Mouse (Mus musculus) lung, embryonic 14.5 days (tissue): ENCODE results near the gene Snd1. TPM values are rescaled to one million over a fixed set of nuclear protein-coding genes. Genes with fewer than 3 reads are reported as not detected.
"Not testable (repeated sequence)": the region's sequence is repeated elsewhere in the genome, so short reads cannot be mapped to it uniquely, and the experiment has no call there.

ENCODE experiments used
- ATAC-seq: fragments of 200-750 bp; cut with Nextera tagmentation; 2 replicates; pipeline ENCODE4 v1.8.0; 2017; ENCODE audit warnings: mild to moderate bottlenecking, moderate TSS enrichment, moderate library complexity; ENCODE audit not compliant: insufficient read depth
- DNase-seq: peaks from one replicate; pipeline ENCODE4 v3.0.0-alpha.2; 2015
- H3K27ac ChIP-seq: fragments of 300-500 bp; sonication (generic); 2 replicates; pipeline ENCODE4 v1.5.1; 2014; ENCODE audit warnings: low read depth, mild to moderate bottlenecking, moderate library complexity
- H3K27me3 ChIP-seq: fragments of 300-500 bp; sonication (generic); 2 replicates; pipeline ENCODE4 v1.6.1; 2014; ENCODE audit warnings: low read length, control low read depth; ENCODE audit not compliant: insufficient read depth
- H3K36me3 ChIP-seq: fragments of 300-500 bp; sonication (generic); 2 replicates; pipeline ENCODE4 v1.6.1; 2014; ENCODE audit warnings: control low read depth; ENCODE audit not compliant: insufficient read depth
- H3K4me1 ChIP-seq: fragments of 300-500 bp; sonication (generic); 2 replicates; pipeline ENCODE4 v1.6.1; 2014; ENCODE audit warnings: antibody characterized with exemption, control low read depth; ENCODE audit not compliant: insufficient read depth
- H3K4me2 ChIP-seq: fragments of 300-500 bp; sonication (generic); 2 replicates; pipeline ENCODE4 v1.6.1; 2014; ENCODE audit warnings: mild to moderate bottlenecking
- H3K4me3 ChIP-seq: fragments of 300-500 bp; sonication (generic); 2 replicates; pipeline ENCODE4 v1.5.1; 2014; ENCODE audit warnings: low read depth, low read length
- H3K9ac ChIP-seq: fragments of 300-500 bp; sonication (generic); 2 replicates; pipeline ENCODE4 v1.6.1; 2014
- H3K9me3 ChIP-seq: fragments of 300-500 bp; sonication (generic); 2 replicates; pipeline ENCODE4 v1.6.1; 2016; ENCODE audit warnings: low read depth, low read length, control low read depth
- CTCF ChIP-seq: IDR thresholded peaks from 2 replicates; pipeline ENCODE4 v1.5.1; 2016; ENCODE audit warnings: antibody characterized with exemption, low read depth
- WGBS: fragments of 180-500 bp; shearing (Covaris S2); extraction: QIAGEN DNeasy Blood & Tissue Kit; methylation state at CpG from one replicate; pipeline ENCODE4 v1.1.7; 2014; 5-methylcytosine and 5-hydroxymethylcytosine counted together
- polyA plus RNA-seq: library from polyadenylated mRNA; unstranded; fragments of >200 nt; fragmentation: Nextera tagmentation; extraction: Ambion mirVana; gene quantifications from 2 replicates; pipeline ENCODE4 v1.2.1, GENCODE M21; 2014

Gene Snd1
- polyA plus RNA-seq, 1 experiment from 2014 or later: 145 TPM

DNA sequence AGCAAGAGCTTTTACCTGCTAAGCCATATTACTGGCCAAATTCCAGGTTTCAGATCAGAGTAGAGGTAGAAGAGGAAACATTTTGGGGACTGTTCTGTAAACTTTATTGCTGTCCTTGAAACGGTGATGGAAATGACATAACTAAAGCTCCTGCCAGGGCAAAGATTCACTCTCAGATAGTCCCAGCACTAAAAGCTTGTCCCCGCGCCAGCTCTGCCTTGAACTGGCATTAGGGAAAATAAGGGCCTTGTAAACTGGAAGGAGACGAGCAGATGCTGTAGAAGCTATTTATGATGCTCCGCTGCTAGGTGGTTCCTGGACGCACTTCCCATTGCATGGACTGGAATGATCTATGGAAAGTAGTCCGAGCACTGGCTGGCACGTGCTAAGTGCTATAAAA is 44.5 kb downstream of the Snd1 start:
- H3K36me3 ChIP-seq: peaks cover 75% of the 10 kb centered on the region

DNA sequence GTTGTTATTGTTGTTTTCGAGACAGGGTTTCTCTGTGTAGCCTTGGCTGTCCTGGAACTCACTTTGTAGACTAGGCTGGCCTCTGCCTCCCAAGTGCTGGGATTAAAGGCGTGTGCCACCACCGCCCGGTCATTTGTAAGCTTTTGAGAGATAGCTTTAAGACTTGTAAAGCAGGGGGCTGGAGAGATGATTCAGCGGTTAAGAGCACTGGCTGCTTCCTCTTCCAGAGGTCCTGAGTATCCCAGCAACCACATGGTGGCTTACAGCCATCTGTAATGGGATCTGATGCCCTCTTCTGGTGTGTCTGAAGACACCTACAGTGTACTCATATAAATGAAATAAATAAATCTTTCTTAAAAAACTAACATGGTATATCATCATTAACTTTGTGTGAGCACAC is 45.8 kb downstream of the Snd1 start:
- not testable (repeated sequence) for H3K27ac ChIP-seq, H3K4me3 ChIP-seq, H3K4me1 ChIP-seq, H3K9ac ChIP-seq, H3K9me3 ChIP-seq, H3K4me2 ChIP-seq, ATAC-seq, DNase-seq, H3K27me3 ChIP-seq
- 87% methylated on average over 5 of the region's 5 CpGs for WGBS
- peaks cover 80% of the 10 kb centered on the region for H3K36me3 ChIP-seq

More for the DNA sequence above, 44.5 kb downstream of the Snd1 start:
- Histone ChIP-seq H3K27me3 (no peaks in the 10 kb centered on the region), H3K4me3 (no peak overlapping the region), H3K27ac (no peak overlapping the region), H3K9ac (no peak overlapping the region), H3K4me1 (no peaks in the 10 kb centered on the region), H3K9me3 (no peaks in the 10 kb centered on the region), H3K4me2 (no peak overlapping the region)
- ATAC-seq (no peak), DNase-seq (no peak)
- TF ChIP-seq CTCF: no peak
- 92% methylated on average over 8 of the region's 8 CpGs for WGBS

DNA sequence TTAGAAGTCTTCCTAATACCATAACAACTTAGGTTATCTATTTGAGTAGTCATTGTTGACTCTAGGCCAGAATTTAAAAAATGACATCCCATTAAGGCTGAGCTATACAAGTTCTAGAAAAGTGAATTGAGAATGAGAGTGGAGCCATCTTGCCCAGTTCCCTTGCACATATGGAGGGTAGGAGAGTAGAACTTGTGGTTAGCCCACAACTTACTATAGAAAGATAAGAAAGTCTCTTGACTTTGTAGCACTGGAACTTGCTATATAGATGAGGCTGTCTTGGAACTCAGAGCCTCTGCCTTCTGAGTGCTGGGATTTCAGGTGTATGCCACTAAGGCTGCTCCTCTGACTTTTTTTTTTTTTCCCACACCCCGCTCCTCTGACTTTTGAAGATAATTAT is 46.5 kb downstream of the Snd1 start:
- Histone ChIP-seq H3K27me3 (no peaks in the 10 kb centered on the region), H3K9me3 (no peaks in the 10 kb centered on the region), H3K4me1 (no peaks in the 10 kb centered on the region), H3K27ac (no peak overlapping the region), H3K4me2 (no peak overlapping the region), H3K36me3 (peaks cover 81% of the 10 kb centered on the region), H3K9ac (no peak overlapping the region), H3K4me3 (no peak overlapping the region)
- 92% methylated on average over 1 of the region's 1 CpGs for WGBS
- no peak for TF ChIP-seq CTCF
- ATAC-seq (no peak), DNase-seq (no peak)

DNA sequence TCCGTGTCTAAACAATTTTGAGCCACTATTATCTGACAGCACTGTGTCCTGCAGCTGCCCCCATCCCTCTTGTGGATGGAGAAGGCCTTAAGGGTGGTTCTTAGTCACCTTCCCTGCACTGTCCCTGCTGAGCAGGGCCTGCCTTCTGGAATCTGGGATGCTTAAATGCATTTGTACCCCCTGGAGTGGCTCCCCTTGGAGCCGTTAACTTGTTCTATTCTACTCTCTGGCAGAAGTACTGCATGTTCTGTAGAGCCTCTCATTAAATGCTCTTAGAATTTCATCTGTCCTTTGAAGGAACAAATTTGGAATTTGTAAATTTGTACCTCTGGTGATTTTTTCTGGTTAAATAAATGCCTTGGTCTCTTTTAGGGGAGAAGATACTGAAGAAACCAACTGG is 50.6 kb downstream of the Snd1 start:
- TF ChIP-seq CTCF: no peak
- peaks cover 91% of the 10 kb centered on the region for H3K36me3 ChIP-seq

DNA sequence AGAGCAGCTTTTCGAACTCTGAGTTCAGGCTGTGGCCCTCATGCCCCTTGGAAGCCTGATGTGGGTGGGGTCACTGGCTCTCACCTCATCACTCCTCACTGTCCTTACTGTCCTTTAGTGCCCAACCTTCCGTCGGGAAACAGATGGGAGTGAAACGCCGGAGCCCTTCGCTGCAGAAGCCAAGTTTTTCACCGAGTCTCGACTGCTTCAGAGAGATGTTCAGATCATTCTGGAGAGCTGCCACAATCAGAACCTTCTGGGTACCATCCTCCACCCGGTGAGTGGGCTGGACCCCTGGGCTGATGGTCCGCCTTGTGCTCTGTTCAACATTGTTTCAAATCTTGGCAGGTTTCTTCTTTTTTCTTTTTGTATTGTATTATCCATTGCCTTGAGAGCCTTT is 52.5 kb downstream of the Snd1 start:
- no peak overlapping the region for H3K4me2 ChIP-seq

More for the DNA sequence above, 50.6 kb downstream of the Snd1 start:
- H3K4me1 ChIP-seq: no peaks in the 10 kb centered on the region
- no peak overlapping the region for H3K9ac ChIP-seq
- no peak overlapping the region for H3K4me2 ChIP-seq
- DNase-seq (no peak), ATAC-seq (no peak)
- H3K4me3 ChIP-seq: no peak overlapping the region
- no peaks in the 10 kb centered on the region for H3K27me3 ChIP-seq
- no peak overlapping the region for H3K27ac ChIP-seq
- no peaks in the 10 kb centered on the region for H3K9me3 ChIP-seq
- 70% methylated on average over 2 of the region's 2 CpGs for WGBS

DNA sequence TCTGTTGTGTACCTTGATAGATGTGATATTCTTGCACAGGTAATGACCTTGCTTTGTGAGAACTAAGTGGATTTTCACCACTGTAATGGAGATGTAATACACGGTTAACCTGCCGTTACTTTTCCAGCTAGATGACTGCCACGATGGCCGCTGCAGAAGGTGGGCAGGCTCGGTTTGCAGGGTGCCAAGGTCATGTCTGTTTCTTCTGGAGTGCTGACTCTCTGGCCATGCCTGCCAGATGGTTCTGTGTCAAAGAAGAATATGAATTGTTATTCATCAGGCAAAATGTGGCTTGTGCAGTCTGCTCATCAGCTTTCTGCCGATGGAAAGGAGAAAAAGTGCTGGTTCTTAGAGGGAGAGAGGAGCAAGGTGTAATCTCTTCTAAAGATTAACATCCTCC is 53.3 kb downstream of the Snd1 start:
- H3K9me3 ChIP-seq: no peaks in the 10 kb centered on the region
- peaks cover 83% of the 10 kb centered on the region for H3K36me3 ChIP-seq
- 91% methylated on average over 6 of the region's 6 CpGs for WGBS
- ATAC-seq: no peak
- no peak overlapping the region for H3K27ac ChIP-seq
- H3K4me2 ChIP-seq: no peak overlapping the region
- H3K27me3 ChIP-seq: no peaks in the 10 kb centered on the region
- H3K4me1 ChIP-seq: no peaks in the 10 kb centered on the region
- no peak overlapping the region for H3K9ac ChIP-seq
- DNase-seq: no peak
- no peak for TF ChIP-seq CTCF
- no peak overlapping the region for H3K4me3 ChIP-seq

More for the DNA sequence above, 52.5 kb downstream of the Snd1 start:
- Histone ChIP-seq H3K27me3 (no peaks in the 10 kb centered on the region), H3K9me3 (no peaks in the 10 kb centered on the region), H3K4me3 (no peak overlapping the region), H3K9ac (no peak overlapping the region), H3K36me3 (peaks cover 83% of the 10 kb centered on the region), H3K4me1 (no peaks in the 10 kb centered on the region), H3K27ac (no peak overlapping the region)
- DNase-seq: no peak
- WGBS: 77% methylated on average over 10 of the region's 10 CpGs
- ATAC-seq: no peak
- no peak for TF ChIP-seq CTCF

DNA sequence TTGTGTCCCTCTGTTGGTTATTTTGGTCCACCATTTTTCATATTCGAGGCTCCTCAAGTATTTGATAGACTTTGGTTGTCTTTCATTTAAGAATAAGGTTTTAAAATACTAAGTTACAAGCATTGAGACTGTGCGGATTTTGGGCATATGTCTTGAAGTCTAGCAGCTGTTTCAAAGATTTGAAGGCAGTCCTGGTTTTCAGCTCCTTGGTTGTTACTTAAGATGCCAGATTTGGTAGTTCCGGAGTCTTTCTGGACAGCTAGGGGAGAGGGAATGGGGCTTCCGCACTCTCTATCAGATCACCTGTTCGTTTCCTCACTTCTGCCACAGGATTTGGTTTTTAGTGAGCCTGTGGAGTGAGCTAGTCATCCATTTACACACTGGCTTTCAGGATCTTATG is 61.5 kb downstream of the Snd1 start:
- Histone ChIP-seq H3K4me2 (no peak overlapping the region), H3K9me3 (no peaks in the 10 kb centered on the region), H3K9ac (no peak overlapping the region), H3K36me3 (peaks cover 55% of the 10 kb centered on the region), H3K4me1 (no peaks in the 10 kb centered on the region), H3K27me3 (no peaks in the 10 kb centered on the region), H3K4me3 (no peak overlapping the region), H3K27ac (no peak overlapping the region)
- WGBS: 90% methylated on average over 5 of the region's 5 CpGs
- TF ChIP-seq CTCF: no peak
- DNase-seq (no peak), ATAC-seq (no peak)

DNA sequence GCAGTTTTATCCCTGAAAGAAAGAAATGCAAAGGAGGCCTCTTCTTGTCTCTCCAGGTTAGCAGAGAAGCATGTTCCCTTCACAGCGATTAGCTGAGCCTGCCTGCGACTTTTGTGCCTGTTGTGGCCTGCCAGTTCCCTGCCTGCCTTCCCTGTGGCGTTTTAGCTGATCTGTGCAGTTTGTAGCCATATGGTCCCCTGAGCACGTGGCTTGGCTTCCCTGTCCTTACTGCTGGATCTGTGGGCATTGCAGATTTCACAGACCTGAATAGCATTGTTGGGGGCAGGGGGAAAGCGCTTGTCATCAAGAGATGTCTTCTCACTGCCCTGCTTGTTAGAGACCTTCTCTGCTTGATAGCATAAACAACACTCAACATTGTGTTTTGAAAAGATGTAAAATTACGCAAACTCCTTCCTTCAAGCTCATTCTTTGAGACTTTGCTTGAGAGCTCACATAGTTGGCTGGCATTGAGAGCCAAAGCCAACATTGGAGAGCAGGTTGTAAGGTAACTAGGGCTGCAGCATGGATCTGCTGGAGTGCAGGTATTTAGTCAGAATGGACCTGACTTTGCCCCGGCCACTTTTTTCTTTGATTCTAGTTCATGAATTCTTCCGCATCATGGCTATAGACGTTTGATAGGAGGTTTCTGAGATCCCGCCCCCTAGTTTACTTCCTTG is 63.0 kb downstream of the Snd1 start:
- Histone ChIP-seq H3K4me1 (no peaks in the 10 kb centered on the region), H3K9me3 (no peaks in the 10 kb centered on the region), H3K27me3 (no peaks in the 10 kb centered on the region), H3K36me3 (peaks cover 48% of the 10 kb centered on the region), H3K4me2 (no peak overlapping the region), H3K27ac (no peak overlapping the region), H3K4me3 (no peak overlapping the region), H3K9ac (no peak overlapping the region)
- DNase-seq: no peak
- WGBS: 72% methylated on average over 10 of the region's 10 CpGs
- no peak for ATAC-seq
- no peak for TF ChIP-seq CTCF
